Mouse (Mus musculus) embryo, embryonic 9.5 days (tissue): ENCODE data around the gene Zfp423.
"Not testable (repeated sequence)": the region's sequence is repeated elsewhere in the genome, so short reads cannot be mapped to it uniquely, and the experiment has no call there.

Source experiments
- DNase-seq: peaks from one replicate; pipeline ENCODE4 v3.0.0-alpha.2; 2017; ENCODE audit errors: extremely low spot score

Zfp423 gene

DNA sequence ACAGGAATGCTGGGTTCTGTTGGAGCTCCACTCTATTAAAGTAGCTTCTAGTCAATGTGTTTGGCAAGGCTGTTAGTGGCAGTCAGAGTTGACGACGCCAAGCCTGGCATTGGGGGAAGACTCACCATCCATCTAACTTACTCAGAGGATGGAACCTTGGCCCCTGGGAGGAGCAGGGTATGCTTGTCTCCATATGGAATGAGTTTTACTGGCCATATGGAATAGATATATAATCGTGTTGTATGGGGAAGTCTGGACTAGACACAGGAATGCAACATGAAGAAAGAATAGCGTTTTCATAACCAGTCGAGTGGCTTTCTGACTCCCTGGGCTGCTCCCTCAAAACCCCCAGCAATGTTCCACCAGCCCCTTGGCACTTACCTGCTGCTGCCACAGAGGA, 55.3 kb downstream of the Zfp423 start:
- DNase-seq, result no peak

DNA sequence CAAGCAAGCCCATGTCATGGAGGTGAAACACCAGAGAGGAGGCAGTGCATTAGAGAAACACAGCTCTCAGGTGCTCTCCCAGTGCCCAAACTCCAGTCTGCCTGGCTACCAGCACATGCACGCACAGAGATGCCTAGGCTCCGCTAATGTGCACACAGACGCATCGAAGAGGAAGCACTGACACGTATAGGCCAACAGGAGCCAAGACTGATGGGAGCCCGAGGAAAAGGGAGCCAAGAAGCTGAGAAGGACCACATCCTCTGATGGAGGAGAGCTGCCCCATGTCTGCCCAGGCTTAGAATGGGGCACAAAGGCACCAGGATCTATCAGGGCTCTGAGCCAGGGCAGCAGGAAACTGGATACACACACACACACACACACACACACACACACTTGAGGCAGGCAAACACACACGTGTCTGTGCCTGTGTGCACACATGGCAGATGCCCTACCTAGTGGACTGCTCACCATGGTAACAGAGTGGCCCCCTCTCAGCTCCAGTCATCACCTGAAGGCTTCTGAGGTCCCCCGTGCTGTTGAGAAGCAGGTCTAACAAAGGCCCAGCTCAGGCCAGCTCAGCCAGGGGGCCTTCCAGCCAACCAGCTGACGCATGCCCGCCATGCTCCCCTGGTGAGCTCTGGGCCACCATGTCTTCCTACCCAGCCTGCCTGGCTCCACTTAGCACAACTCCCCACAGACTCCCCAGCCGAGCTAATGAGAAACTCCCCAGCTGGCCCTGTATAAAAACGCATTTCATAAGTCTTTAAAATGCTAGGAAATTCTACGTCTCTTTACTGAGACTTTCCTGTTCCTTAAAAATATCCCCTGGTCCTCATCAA, 64.0 kb downstream of the Zfp423 start:
- DNase-seq, result no peak

DNA sequence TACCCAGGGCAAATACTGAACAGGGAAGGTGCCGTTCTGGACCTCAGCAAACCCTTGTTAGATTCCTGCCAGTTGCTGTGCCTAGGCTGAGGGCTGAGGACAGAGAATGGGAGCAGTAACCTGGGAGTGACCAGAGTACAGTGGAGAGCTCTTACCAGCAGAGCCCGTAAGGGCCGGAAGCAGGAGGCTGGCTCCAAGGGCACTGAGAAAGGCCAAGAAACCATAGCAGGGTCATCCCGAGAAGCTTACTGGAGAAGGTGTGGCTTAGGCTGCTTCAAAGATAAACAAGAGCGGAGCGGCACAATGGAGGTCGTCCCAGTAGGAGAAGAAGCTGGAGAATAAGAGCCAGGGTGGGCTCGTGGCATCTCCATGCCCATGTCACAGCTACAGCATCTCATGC, 65.1 kb downstream of the Zfp423 start:
- DNase-seq, result no peak

DNA sequence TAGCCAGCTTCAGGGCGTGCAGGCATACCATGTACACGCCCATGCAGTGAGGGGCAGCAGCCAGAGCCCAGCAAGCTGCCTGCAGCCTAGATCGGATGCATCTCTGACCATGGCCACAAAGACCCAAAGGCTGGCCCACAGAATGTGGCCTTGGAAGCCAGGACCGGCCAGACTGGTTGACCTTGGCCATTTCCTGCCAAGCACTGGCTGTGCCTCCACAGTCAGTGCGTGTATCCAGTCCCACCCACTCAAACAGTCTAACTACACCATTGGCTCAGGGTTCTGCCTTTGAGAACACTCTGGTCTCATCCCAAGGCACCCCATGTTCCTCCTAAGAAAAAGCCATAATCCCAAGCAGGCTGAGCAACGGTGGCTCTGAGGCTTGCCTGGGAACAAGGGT, 65.8 kb downstream of the Zfp423 start:
- no peak for DNase-seq

DNA sequence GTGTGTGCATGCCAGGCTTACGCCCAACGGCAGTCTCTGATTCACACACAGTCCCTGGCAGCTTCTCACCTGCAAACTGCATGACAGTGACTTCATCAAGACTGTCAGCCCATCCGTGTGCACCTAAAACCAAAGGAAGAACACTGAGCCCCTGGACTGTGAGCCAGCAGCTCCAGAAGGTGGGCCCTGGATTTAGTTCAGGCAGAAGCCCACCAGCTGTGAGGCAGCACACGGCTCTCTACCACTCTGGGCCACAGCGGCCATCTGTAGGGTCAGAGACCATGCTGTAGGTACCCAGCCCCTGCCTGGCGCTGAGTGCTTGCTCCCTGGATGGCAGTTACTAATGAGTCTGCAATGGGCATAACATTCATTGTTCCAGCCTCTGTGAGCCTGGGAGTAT, 66.5 kb downstream of the Zfp423 start:
- no peak for DNase-seq

DNA sequence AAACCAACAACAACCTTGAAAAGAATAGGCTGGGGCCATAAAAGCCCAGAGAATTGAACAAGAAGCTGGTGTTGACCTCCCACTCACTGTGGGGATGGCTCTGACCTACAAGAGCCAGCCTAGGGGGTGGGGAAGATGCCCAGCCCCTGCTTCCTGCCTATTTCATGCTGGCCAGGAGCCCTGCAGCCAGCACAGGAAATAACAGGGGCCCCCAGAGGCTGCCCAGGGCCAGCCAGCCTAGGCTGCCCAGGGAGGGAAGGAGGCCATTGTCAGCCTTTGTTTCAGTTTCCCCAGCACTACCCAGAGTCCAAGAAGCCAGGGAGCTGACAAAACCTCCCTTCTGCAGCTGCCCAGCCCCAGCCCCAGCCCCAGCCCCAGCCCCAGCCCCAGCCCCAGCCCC, 67.5 kb downstream of the Zfp423 start:
- DNase-seq, result peak; percentile 41

DNA sequence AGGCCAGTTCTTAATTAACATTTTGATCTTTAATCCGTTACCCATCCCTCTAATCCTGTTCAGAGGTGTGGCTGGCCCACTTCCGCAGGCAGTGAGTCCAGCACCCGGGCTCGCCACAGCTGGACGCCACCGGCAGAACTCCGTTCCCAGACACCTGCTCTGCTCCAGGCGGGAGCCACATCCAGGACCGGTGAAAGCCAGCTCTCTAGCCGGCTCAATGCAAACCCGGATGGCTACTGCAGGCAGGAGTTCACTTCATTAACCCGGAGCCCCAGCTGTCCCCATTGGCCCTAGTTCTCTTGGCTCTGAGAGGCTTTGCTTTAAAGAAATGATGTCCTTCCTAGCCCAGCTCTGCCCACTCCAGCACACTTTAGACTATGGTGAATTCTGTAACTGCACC, 71.4 kb downstream of the Zfp423 start:
- DNase-seq, result no peak

DNA sequence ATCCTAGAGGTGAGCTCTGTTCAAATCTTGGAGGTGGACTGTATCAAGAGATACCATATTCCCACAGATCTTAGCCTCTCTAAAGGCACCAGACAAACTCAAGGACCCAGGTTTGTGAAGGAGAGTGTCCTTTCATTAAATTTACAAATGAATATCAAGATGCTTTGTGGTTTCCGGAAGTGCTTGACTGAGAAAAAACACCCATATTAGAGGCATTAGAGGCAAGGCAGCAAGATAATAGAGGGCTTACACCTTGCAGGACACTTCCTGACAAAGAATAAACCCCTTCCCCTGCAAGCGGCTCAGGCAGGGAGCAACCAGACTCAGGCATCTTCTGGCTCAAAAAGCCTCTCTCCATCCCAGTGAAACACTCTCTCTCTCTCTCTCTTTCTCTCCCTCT, 78.3 kb downstream of the Zfp423 start:
- DNase-seq, result no peak

DNA sequence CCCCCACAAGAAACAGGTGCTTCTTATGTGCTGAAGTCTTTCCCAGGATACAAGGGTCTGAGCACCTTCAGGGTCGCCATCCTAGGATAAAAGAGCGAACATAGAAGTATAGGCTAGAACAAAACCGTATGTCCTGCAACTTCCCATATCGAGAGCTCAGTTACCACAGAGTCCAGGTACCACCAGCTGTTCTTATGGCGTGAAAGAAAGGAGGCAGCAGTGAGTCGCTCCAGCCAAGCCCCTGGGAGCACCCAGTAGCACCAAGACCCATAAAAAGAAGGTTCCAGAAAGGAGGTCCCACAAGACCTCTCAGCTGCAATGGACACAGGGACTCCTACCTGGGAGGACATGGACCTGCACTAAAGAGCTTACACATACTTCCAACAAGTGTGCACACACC, 83.5 kb downstream of the Zfp423 start:
- no peak for DNase-seq

DNA sequence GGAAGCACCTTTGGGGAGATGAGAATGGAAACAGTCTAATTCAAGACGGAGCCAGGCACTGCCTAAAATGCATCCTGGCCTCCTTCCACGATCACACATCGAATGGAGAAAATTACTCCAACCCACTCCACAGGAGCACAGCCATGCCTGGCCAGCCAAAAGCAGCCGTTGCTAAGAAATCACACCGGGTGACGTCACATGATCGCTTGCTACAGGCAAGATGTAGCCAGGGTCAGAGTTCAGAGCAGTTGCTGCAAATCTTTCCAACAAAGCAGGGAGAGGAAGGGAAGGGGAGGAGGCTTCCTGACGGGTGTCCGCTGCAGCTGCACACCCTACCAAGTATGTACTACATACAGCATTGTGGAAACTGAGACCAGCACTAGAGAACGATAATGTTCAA, 83.9 kb downstream of the Zfp423 start:
- DNase-seq, result peak; percentile 35

DNA sequence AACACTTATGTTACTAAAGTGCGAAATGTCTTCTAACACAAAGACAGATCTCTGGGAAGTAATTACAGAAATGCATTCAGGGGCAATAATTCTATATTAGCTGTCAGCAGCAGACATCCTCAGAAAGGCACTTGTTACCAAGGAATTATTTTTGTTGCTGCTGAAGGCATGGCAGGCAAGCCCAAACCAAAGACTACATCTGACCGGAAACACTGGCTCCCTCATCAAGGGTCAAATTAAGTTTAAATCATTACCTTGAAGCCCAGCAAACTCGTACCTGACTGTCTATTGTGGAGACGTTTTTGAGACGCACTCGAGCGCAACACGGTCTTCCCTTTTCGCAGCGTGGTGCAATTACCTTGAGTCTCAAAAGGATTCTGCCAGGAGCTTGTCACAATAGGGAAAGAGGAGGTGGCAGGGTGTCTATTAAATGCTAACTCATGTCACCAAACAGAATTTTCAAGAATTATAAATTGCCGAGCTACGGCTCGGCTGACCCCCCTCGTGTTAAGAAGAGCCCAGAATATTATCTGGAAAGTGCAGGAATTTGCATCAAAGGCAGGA, 86.3 kb downstream of the Zfp423 start:
- DNase-seq, result no peak

DNA sequence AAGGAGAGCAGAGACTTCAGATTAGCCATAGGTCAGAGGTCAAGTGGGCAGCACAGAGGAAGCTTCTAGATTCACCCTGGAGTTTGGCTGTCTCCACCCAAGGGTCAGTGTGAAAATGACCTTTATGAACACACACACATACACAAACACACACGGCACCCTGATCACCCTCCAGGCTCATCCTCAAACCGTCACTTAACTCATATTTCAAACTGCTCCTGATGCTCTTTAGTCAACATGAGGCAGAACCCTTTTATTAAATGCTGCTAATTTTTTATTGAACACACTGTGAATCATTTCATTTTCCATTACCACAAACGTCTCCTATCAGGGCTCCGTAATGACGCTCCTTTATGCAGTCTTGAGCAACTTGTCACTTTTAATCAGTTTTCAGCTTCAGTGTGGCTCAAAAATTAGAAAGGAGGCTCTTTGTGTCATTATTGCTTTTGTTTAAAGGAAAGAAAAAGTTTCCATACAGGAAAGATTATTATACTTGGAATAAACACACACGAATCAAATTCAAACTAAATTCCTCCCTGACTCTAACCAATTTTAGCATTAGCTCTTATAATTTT, 87.0 kb downstream of the Zfp423 start:
- no peak for DNase-seq

DNA sequence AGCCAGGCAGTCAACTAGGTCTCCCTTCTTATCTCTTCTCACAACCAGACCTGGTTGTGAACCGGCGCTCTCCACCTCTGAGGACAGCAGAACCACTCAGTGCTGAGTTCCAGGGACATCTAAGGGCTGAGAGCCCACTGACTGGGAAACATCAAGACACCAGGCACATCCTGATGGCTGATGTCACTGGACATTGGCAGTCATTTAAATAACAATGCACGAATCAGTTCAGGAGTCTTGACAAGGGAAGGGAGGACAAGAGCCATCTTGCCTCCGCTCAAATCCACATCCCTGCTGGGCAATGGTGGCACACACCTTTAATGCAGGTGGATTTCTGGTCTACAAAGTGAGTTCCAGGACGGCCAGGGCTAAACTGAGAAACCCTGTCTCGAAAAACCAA, 92.8 kb downstream of the Zfp423 start:
- DNase-seq, result no peak

DNA sequence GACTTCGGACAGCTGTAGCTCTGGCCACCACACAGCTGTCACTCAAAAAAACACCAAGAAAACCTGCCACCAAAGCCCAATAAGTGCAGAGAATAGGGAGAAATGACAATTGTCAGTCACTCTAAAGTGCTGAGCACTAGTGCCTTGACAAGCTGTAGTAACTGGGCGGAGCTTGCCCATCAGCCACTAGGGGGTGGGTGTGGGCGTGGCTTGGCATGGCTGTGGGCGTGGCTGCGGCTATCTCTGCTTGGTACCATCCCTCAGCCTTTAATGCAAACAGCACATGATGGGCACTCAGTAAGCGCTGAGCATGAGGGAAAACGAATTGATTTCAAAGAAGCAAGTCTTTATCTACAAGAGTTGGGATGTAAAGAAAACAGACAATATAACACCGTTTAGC, 95.2 kb downstream of the Zfp423 start:
- DNase-seq, result no peak

DNA sequence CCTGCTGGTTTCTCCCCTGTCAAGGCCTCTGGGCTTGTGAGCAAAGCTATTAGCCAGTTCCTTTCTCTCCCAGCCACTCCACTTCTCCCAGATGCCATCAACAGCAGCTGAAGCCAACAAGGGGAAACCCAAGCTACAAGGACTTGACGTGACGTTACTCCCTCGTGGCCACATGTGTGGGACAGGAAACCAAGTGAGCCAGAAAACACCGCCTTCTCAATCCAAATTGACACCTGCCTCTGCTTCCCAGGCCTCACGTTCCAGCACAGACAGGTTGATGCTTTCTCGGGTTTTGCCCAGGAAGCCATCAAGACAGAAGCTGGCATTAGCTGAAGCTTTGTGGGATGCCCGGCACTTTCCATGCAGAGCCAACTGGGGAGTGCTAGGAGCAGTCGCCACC, 96.3 kb downstream of the Zfp423 start:
- no peak for DNase-seq

DNA sequence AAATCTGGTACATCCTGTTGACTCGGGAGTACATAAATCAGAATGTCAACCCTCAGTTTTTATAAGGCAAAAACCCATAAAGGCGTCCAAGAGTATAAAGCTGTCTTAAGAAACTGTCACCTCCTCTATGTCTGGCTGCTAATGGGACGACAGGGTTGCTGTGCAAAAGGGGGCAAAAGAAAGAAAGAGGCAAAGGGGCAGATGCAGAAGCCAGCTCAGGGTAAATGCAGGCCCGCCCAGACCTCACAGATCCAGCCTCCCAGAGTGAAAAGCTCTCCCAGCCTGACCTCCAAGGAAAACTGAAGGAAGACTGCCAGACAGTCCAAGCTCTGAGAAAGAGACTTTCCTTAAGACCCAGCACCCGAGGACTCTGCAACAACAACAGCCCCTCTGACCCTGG, 97.7 kb downstream of the Zfp423 start:
- DNase-seq, result no peak

DNA sequence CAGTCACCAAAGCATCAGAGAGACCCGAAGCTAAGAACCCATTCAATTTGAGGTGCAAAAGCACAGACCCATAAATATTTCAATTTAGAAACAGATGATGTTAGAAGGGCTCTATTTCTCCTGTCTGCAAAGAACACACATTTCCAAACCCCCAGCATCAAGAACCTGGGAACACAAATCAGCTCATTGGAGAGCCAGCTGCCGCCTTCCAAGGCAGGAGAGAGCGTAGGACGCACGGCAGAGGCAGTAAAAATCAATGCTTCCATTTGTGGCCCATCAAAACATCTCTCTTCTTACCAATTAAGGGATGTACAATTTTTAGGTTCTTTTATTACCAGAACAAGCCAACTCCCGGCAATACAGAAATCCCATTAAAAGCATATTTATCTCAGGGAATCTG, 98.5 kb downstream of the Zfp423 start:
- DNase-seq, result no peak

DNA sequence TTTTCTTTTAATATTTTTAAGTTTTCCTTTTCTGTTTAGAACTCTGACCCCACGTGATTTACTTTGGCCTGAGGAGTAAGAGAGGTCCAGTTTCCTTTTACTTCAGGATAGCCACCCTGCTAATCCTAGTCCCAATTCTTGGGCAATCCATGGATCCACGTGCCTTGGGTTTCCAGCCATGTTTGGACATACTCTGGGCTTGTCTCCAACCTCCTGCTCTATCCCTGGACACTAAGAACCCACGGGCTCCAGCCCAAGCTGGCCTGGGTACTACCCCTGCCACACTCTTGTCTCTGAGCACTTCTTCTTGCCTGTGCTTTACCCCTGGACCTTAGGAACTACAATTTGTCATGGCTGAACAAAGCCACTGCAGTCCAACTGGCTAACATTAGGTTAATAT, 107.5 kb downstream of the Zfp423 start:
- no peak for DNase-seq

DNA sequence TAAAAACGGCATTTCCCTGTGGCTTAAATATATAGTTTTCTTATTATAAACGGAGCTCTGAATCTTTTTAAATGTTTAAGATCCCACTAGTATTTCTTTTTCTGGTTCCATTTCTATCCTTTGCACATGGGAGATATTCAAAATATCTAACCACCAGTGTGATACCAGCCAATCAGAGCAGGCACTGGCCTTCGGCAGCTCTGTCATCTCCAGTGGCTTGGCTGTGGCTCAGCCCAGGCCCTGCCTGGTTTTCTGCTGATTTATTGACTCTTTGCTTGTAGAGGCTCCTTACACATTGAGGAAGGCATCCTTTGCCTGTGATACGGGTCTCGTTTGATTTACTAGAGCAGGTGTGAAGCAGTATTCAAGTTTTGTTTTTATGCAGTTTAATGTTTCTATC, 108.0 kb downstream of the Zfp423 start:
- no peak for DNase-seq

DNA sequence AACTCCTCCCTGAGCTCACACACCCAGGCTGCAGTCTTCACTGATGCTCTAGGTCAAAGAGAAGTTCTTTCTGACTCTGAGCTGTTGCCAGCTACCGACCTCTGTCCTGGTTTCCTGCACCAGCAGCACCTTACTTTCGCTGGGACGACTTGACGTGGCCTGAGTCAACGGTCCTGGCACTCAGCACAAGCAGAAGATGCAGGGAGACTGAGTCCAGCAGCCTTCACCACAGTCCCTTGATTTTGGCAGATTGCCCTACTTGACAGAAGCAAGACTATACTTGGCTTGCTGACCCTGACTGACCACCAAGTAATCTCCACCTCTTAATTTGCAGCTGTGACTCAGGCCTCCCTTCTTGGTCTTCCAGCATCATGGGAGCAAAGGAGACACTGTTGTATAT, 110.6 kb downstream of the Zfp423 start:
- DNase-seq, result no peak

DNA sequence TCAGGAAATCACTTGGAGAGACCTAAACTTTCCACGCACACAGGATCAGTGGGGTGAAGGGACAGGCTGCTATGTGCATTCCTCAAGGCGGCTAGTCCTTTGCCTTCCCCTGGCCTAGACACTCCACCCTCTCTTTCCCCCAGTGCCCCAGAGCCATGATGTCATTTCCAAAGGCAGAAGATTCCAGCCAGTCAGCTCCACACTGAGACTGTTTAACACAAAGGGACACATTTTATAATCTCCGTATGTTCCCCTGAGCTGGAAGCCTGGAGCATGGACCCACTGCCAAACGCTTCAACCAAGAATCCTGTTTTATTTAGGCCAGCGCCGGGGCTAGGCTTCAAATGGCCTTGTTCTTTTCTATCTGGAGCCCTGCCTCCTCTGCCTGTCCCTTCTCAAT, 111.6 kb downstream of the Zfp423 start:
- DNase-seq, result no peak

DNA sequence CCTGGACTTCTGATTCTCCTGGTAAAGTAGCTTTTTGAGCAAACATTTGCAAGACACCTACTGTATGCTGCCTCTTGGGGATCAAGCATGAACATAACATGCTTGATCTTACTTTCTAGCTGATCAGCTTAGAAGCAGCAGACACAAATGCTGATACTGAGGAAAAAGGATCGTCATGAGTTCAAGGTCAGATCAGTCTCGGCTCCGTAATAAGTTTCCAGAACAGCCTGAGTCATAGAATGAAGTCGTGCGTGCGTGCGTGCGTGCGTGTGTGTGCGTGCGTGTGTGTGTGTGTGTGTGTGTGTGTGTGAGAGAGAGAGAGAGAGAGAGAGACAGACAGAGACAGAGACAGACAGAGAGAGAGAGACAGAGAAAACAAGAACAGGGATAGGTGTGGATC, 117.3 kb downstream of the Zfp423 start:
- not testable (repeated sequence) for DNase-seq

DNA sequence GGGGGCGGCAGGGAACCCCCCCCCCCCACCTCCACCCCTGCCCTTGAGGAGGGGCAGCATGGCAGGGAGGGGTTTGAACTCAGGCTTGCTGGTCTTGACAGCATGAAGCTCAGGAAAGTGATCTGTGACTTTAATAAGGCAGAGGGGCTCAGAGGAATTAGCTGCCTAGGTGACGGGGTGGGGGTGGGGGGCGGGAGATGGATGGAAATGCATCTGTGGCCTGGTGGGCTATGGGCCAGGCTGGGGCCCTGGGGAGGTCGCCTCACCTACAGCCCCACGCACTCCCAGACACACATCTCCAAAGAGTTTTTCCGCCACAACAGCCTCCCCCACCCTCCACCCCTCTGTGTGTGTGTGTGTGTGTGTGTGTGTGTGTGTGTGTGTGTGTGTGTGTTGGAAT, 122.1 kb downstream of the Zfp423 start:
- DNase-seq, result no peak

DNA sequence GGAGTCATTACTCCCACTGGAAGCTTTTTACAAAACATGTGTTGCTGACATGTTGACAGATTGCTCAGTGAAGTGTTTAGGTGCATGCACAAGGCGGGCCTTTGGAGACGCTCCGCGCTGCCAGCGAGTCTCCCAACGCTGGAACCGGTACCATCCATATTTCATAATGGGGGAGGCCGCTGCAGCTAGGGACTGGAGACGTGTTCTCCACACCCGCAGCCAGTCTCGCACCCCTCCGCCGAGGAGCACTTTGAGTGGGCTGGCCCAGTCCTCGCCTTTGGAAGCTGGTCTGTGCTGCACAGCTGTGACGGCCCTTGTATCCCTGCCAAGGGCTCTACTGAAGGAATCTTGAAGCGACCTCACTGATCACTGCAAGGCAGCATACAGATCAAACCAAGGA, 122.5 kb downstream of the Zfp423 start:
- DNase-seq, result peak; percentile 75
